Mouse (Mus musculus): ENCODE data around the gene Rapgef4.

GRCm38 (mm10) chr2:72144576-72145200 is 163.6 kb downstream of the Rapgef4 start:
- TF ChIP-seq ZNF384 (IDR thresholded peaks at IDR 0.05; ENCODE audit: low read depth, low read length): no peak
- TF ChIP-seq ZC3H11A (IDR thresholded peaks at IDR 0.05; ENCODE audit: borderline replicate concordance, low read depth, low read length): no peak
- TF ChIP-seq CHD2 (IDR thresholded peaks at IDR 0.05; ENCODE audit: low read depth, low read length): no peak
- TF ChIP-seq HCFC1 (IDR thresholded peaks at IDR 0.05; ENCODE audit: borderline replicate concordance, insufficient read depth, low read length): no peak
- no peak for TF ChIP-seq MAFK (IDR thresholded peaks at IDR 0.05; ENCODE audit: insufficient read depth, low read depth, low read length)

All from ES-E14 (cell line).